10 mouse cellular contexts compared by ENCODE assay signal in the genomic region with DNA sequence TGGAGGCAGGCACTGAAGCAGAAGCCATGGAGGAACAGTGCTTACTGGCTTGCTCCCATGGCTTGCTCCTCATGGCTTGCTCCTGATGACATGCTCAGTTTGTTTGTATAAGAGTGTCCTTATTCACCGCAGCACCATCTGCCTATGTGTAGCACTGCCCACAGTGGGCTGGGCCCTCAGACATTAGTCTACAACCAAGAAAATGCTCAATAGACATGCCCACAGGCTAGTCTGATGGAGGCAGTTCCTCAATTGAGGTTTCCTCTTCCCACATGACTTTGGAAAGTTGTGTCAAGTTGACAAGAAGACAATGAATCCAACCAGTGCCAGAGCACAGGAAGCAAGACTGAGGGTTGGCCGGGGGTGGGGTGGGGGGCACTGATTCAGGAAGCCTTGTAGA. TPM values are rescaled to one million over a fixed set of nuclear protein-coding genes. Genes with fewer than 3 reads are reported as not detected.
"Had no signal": no experiment of that assay in that cellular context is flagged by ENCODE, and none has a peak within 500 bp of the region (broad histone marks: within the 10 kb centered on the region; RNA-seq: fewer than 3 reads in every experiment).

No protein-coding gene starts in this region.

- H3K9ac ChIP-seq: liver, embryonic 15.5 days; midbrain, embryonic 12.5 days had no signal

- DNase-seq: kidney, adult 11 months; kidney, postnatal 10 days; kidney, postnatal 4 days; left cerebral cortex, postnatal 4 days; thymus, postnatal 4 days had no signal

- H3K4me2 ChIP-seq: liver, embryonic 11.5 days; liver, embryonic 15.5 days; midbrain, embryonic 12.5 days had no signal

- H3K9me3 ChIP-seq: liver, embryonic 15.5 days; midbrain, embryonic 12.5 days had no signal

- H3K4me3 ChIP-seq: layer of hippocampus, adult 2 months; liver, embryonic 15.5 days; midbrain, embryonic 12.5 days had no signal

- H3K36me3 ChIP-seq: liver, embryonic 15.5 days; midbrain, embryonic 12.5 days had no signal

- H3K4me1 ChIP-seq: liver, embryonic 15.5 days had no signal

- H3K27ac ChIP-seq: layer of hippocampus, adult 2 months; liver, embryonic 15.5 days; midbrain, embryonic 12.5 days had no signal

RNA-seq across cellular contexts. Expression of a gene that starts 6.4 kb away (rescaled TPM):
- total RNA-seq: megakaryocyte-erythroid progenitor cell, adult 5-6 weeks had no signal
- polyA plus RNA-seq: liver, embryonic 15.5 days had no signal
